Comparison of ENCODE assay signal across 24 mouse cellular contexts in the genomic region with DNA sequence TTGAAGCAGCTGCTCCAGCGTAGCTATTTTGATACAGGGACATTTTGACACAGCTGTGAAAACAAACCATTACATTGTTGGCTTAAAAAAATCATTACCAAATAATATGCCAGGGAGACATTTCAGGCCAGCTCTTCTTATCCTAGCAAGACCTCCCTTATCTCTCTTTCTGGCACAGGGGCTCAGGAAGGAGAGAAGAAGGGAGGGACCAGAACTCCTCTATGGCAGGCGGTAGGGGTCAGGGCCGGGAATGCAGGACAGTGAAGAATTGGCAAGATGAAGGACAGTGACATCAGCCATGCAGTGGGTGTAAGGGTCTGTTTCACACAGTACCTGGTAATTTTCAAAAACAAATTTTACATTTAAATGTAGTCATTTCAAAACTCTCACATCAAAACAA.
"Had no signal": no experiment of that assay in that cellular context is flagged by ENCODE, and none has a peak within 500 bp of the region (broad histone marks: within the 10 kb centered on the region; RNA-seq: fewer than 3 reads in every experiment).

No protein-coding gene starts in this region.

- DNase-seq: kidney, postnatal 25 days; layer of hippocampus, adult 9-11 months; liver; lung, adult 18-20 months; lung, postnatal 10 days; lung, postnatal 4 days; retina, postnatal 1 day; right cerebral cortex, postnatal 25 days; spleen, adult 18-20 months; thymus, adult 2 months; thymus, postnatal 14 days; thymus, postnatal 4 days had no signal

- H3K4me3 ChIP-seq: layer of hippocampus, adult 2 months; limb, embryonic 10.5 days; limb, embryonic 13.5 days; liver, embryonic 12.5 days; liver, embryonic 15.5 days; lung, embryonic 15.5 days; midbrain, embryonic 12.5 days; midbrain, embryonic 15.5 days; neural tube, embryonic 12.5 days; neural tube, embryonic 15.5 days; stomach, embryonic 15.5 days had no signal

- H3K4me2 ChIP-seq: limb, embryonic 13.5 days; liver, embryonic 12.5 days; liver, embryonic 15.5 days; lung, embryonic 15.5 days; midbrain, embryonic 12.5 days; midbrain, embryonic 15.5 days; neural tube, embryonic 12.5 days; neural tube, embryonic 15.5 days; stomach, embryonic 15.5 days had no signal

- H3K9ac ChIP-seq: limb, embryonic 13.5 days; liver, embryonic 12.5 days; liver, embryonic 15.5 days; lung, embryonic 15.5 days; midbrain, embryonic 12.5 days; midbrain, embryonic 15.5 days; neural tube, embryonic 12.5 days; neural tube, embryonic 15.5 days; stomach, embryonic 15.5 days had no signal

- H3K27me3 ChIP-seq: limb, embryonic 13.5 days; liver, embryonic 12.5 days; liver, embryonic 15.5 days; lung, embryonic 15.5 days; midbrain, embryonic 12.5 days; midbrain, embryonic 15.5 days; neural tube, embryonic 12.5 days; neural tube, embryonic 15.5 days; stomach, embryonic 15.5 days had no signal

- H3K36me3 ChIP-seq: limb, embryonic 10.5 days; limb, embryonic 13.5 days; liver, embryonic 12.5 days; liver, embryonic 15.5 days; lung, embryonic 15.5 days; midbrain, embryonic 12.5 days; midbrain, embryonic 15.5 days; neural tube, embryonic 12.5 days; neural tube, embryonic 15.5 days; stomach, embryonic 15.5 days had no signal

- H3K4me1 ChIP-seq: liver, embryonic 12.5 days; liver, embryonic 15.5 days; lung, embryonic 15.5 days; stomach, embryonic 15.5 days had no signal

- ATAC-seq: liver, embryonic 12.5 days; midbrain, embryonic 15.5 days had no signal

- H3K9me3 ChIP-seq: limb, embryonic 10.5 days; limb, embryonic 13.5 days; liver, embryonic 12.5 days; liver, embryonic 15.5 days; lung, embryonic 15.5 days; midbrain, embryonic 12.5 days; midbrain, embryonic 15.5 days; neural tube, embryonic 12.5 days; neural tube, embryonic 15.5 days; stomach, embryonic 15.5 days had no signal

- H3K27ac ChIP-seq: kidney, postnatal 0 days; layer of hippocampus, adult 2 months; limb, embryonic 10.5 days; limb, embryonic 13.5 days; liver, embryonic 12.5 days; liver, embryonic 15.5 days; lung, embryonic 15.5 days; midbrain, embryonic 12.5 days; midbrain, embryonic 15.5 days; neural tube, embryonic 12.5 days; neural tube, embryonic 15.5 days; stomach, embryonic 15.5 days had no signal
